Mouse (Mus musculus) cerebellum, adult (tissue): ENCODE measurements around the gene Isx.
A peak's percentile ranks its signal among the peaks of the same experiment; 100 is the strongest.

Source experiments
- ATAC-seq: cut with Nextera tagmentation; 2 replicates; pipeline ENCODE4 v1.9.2; 2017; ENCODE audit warnings: mild to moderate bottlenecking, moderate library complexity, mixed read lengths; ENCODE audit not compliant: insufficient number of reproducible peaks, low FRiP score, low TSS enrichment

The Isx gene

GRCm38 (mm10) chr8:74872940-74873339 is at the start of gene Isx:
TSS of gene Isx (plus strand) at chr8:74873173.
- ATAC-seq = no peak

- ATAC-seq = no peak
These were observed 45.3 kb upstream of the Isx start for GRCm38 (mm10) chr8:74827689-74828088.

- ATAC-seq = no peak
These were observed 41.7 kb upstream of the Isx start for GRCm38 (mm10) chr8:74831322-74831721.

DNA sequence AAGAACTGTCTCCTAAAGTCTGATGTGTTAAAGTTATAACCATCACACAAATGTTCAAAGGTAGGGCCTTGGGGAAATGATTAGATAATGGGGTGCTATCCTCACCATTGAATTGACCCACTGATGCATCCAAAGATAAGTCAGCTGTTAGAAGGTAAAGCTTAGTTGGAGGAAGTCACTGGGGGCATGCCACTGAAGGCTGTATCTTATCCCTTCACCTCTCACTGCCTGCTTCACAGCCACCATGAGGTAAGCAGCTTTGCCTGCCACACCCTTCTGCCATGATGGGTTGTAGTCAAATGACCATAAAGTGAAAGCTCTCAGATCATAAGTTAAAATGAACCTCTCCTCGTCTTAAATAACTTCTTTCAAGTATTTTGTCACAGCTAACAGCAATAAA is 38.7 kb upstream of the Isx start:
- ATAC-seq = no peak

- ATAC-seq = no peak
These were observed 25.5 kb upstream of the Isx start for GRCm38 (mm10) chr8:74847376-74848048.

DNA sequence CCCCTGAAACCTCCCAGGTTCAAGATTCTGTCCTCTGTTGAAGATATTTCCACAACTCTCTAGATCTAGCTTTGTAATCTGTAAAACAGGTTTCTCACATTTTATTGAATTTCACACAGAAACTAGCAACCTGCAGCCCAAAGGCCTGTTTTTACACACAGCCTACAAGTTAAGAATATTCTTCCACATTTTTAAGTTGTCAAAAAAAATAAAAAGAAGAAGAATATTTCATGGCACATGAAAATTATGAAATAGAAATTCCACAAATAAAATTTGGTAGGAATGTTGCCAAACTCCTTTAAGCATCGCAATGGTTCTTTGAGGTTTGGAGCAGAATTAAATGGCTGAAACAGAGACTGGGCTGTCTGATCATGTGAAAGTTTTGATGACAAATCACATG is 24.3 kb upstream of the Isx start:
- no peak for ATAC-seq

DNA sequence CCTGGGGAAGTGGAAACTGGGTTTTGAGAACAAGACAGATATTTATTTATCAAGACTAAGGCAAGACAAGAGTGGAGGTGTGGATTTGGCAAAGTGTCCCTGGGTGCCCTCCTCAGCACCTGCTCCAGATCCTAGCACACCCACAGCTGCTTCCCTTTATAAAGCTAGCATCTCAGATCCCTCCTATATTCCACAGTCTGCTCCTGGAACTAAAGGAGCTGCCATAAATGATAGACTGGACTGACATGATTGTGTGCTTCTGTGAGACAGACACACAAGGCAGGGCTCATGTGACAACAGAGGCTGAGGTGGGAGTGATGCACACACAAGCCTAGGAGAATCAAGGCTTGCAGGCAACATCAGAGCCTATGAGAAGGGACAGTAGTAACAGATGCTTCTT is 22.0 kb upstream of the Isx start:
- ATAC-seq = no peak

DNA sequence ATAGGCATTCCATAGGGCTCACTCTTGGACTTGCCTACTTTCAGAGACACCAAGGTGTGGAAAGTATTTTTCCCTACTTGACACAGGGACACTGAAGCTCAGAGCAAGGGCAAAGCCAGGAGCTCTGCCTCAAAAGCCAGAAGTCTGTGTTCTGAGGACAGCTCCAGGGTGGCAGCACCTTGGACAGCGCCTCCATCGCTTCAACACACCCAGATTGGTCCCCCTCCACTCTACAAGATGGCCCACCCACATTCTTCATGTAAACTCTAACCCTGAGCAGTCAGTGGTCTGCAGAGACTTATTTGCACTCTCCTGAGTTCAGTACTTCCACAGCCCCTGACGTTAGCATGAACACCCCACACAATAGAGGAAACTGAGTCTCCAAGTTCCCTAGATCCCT is 21.1 kb upstream of the Isx start:
- no peak for ATAC-seq

DNA sequence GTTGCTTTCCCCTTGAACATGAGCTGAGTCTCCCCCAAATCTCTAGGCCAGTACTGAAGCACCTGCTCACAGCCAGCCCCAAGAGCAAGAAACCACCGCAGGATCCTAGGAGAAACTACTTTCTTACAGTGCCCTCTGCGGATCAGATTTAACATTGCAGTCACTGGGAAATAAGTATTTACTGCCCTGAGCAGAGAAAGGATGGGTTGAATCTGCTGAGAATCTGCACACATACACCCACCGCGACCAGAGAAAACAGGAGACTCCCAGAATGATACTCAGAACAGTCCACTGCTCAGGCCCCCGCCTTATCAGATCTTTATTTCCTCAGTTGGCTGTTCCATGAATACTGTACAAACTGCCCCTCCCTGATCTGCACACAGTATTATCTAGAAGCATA is 19.5 kb upstream of the Isx start:
- no peak for ATAC-seq

- ATAC-seq = no peak
These were observed 18.2 kb upstream of the Isx start for GRCm38 (mm10) chr8:74854786-74855185.

DNA sequence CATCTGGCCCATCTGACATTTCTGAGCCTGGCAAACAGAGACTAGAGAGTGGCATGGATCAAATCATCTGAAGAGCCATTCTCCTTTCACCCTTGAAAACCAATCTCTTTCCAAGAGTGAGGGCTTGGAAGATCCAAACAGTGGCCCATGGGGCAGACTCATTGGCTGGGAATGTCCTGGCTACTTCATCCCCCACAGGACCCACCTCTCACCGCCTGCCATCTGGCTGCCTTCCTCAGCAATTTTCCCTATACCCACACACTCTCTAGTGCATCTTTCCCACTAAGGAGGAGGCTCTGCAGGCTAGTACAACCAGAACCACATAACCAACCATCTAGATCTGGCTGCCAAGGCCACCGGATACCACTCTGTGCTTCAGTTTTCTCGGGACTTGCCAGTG is 17.6 kb upstream of the Isx start:
- ATAC-seq = no peak

DNA sequence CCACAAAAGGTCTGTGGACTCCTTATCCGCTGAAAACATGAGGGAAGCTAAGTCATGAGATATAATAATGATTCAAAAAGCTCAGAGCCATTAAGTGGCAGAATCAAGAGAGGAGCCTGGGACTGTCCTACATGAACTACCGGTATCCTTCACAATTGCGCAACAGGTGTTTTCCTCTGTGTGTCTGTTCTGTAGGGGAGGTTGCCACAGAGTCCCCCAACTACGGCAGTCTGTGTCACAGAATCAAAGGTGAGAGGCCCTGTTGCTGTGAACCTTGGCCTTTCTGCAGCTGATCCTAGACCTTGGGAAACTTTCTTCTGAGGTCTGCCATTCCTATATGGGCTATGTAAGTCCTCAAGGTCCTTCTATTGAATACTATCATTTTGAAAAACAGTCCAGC is 13.7 kb upstream of the Isx start:
- no peak for ATAC-seq

GRCm38 (mm10) chr8:74860449-74860848 is 12.5 kb upstream of the Isx start:
- no peak for ATAC-seq

DNA sequence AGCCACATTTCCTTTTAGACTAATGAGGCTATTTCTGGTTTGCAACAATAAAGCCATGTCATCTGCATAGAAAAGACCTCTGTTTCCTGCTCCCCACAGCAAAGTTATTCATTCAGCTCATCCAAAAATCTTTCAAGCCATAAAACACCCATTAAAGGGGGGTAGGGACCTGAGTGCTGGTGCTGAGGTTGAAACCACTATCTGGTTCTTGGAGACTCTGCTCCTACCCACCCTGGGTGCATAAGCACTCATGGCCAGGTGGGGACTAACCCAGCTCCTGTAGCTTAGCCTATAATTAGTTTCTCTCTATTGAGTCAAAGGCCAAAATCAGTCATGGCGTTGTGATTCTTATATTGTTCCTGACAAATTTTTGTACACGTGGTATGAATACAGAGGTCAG is 10.4 kb upstream of the Isx start:
- ATAC-seq = no peak

DNA sequence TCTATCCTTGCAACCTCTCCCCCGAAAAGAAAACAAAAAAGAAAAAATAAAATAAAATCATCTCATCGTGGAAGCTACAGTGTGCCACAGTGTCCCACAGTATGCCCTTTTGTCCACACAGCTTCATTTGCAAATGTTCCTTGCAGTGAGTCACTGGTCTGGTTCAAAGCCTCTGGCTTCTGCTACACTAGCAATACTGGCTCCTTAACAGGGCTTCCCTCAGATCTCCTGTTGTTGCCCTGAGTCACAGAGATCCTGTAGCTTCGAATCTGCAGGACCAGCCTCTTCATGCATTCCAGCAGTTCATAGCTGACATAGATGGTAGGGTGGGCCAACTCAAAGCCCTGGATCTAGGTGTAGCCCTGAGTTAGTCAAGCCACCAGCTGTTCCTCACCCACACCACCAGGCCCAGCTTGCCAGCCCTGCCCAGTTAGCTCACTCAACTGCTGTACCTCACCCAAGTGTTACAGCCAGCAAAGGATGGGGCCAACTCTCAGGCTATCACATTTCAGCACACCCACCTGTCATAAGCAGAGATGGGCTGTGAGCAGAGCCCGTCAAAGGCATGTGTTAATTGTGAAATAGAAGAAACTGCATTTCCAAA is 2.5 kb upstream of the Isx start:
- ATAC-seq = no peak

DNA sequence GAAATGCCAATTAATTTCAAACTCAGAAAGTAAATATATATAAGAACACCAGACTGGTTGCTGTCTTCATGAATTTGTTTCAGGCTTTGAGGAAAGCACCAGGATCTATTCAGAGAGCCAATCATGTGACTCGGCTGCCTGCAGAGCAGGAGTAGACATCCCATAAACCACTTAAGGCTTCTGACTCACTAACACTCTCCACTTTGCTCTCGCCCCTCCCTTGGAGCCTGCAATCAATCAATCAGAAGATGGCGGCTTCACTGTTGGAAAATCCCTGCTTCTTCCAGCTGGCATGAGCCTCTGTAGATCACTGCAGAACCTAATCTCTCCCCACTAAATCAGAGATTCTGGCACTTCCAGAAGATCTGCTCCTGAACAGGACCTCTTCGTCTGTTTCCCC is 1.3 kb upstream of the Isx start:
- ATAC-seq = no peak

DNA sequence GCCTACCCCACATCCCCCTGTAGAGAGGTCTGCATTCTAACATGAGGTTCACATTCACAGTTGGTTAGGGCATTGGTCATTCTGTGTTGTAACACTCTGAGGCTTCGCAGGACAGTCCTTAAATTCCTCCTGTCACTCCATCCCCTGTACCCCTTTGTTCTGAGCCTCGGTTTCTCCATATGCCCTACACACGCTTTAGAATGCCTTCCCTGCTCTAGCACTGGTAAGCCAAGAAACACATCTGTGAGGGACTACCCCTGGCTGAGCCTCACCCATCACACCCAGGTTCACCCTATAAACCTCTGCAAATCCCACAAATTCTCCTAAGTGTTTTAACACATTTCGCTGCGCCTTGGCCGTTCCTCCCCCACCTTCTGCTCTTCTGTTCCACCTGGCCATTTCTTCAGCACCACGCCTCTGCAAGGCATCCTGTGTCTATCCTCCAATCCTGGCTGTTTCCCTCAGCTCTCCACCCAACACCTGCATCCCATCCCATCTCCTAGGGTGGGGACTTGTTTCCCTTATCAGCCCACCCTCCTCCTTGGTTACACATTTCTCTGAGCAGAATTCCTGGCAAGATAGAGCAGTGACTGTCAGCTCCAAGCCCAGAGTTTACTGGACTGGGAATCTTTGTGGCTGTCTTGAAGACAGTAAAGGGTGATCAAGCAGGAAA is 686 bp upstream of the Isx start:
- ATAC-seq = no peak

- ATAC-seq = no peak
These were observed 1.6 kb downstream of the Isx start for GRCm38 (mm10) chr8:74874565-74874964.

GRCm38 (mm10) chr8:74878637-74879036 is 5.7 kb downstream of the Isx start:
- no peak for ATAC-seq

GRCm38 (mm10) chr8:74888763-74889162 is 15.8 kb downstream of the Isx start:
- ATAC-seq = peak; percentile 83

- no peak for ATAC-seq
These were observed 18.1 kb downstream of the Isx start for GRCm38 (mm10) chr8:74891030-74891429.

- no peak for ATAC-seq
These were observed 23.3 kb downstream of the Isx start for GRCm38 (mm10) chr8:74896302-74896701.
